Mouse (Mus musculus) left cerebral cortex, postnatal 25 days (tissue): ENCODE results near the gene Atad3a. TPM values are rescaled to one million over a fixed set of nuclear protein-coding genes. Genes with fewer than 3 reads are reported as not detected.

Source experiments
- DNase-seq, 2 experiments: peaks; one replicate each; pipeline ENCODE4 v3.0.0; 2022; ENCODE audit warnings: low spot score in 2 of 2, mixed read lengths in 1 of 2
- intact Hi-C: fragments of 180-260 bp; cut with DNase I; formaldehyde crosslinking; loops from one replicate; pipeline ENCODE4 v1.15.1; 2025
- total RNA-seq, 2 experiments: library from RNA; stranded (reverse); gene quantifications; 2 replicates each; pipeline ENCODE4 v1.2.3; 2021

The Atad3a gene
- total RNA-seq, 2 experiments from 2014 or later: 44.0 to 52.3 TPM

- DNase-seq: peak; percentile 35 to 83
- intact Hi-C loops: no loop called here
Measured at GRCm38 (mm10) chr4:155776704-155777335, 15.9 kb upstream of the Atad3a start.

- DNase-seq: no peak
- intact Hi-C loops: no loop called here
Measured at GRCm38 (mm10) chr4:155775855-155776254, 15.0 kb upstream of the Atad3a start.

- DNase-seq: peak; percentile 40 to 51
- intact Hi-C loops: loop anchor here (5.0 kb wide), 1 partner anchor 53 kb away; no protein-coding TSS in a partner anchor
Measured at GRCm38 (mm10) chr4:155774971-155775740, 14.3 kb upstream of the Atad3a start.

GRCm38 (mm10) chr4:155774280-155774754 is 13.4 kb upstream of the Atad3a start, which contains the start of gene Vwa1:
Gene Vwa1, minus strand, starts transcription at chr4:155774698.
- DNase-seq: peak; percentile 84 to 89
- intact Hi-C loops: loop anchor here (5.0 kb wide), 1 partner anchor 52 kb away; no protein-coding TSS in a partner anchor

- DNase-seq: no peak
- intact Hi-C loops: loop anchor here (5.0 kb wide), 1 partner anchor 51 kb away; no protein-coding TSS in a partner anchor
Measured at GRCm38 (mm10) chr4:155773335-155774078, 12.6 kb upstream of the Atad3a start.

GRCm38 (mm10) chr4:155772786-155773185 is 11.9 kb upstream of the Atad3a start:
- no peak for DNase-seq
- intact Hi-C loops: loop anchor here (5.0 kb wide), 1 partner anchor 50 kb away; no protein-coding TSS in a partner anchor

GRCm38 (mm10) chr4:155771706-155772105 is 10.8 kb upstream of the Atad3a start:
- DNase-seq: no peak
- intact Hi-C loops: loop anchor here (5.0 kb wide), 1 partner anchor 49 kb away; no protein-coding TSS in a partner anchor

- intact Hi-C loops: loop anchor here (5.0 kb wide), 1 partner anchor 48 kb away; no protein-coding TSS in a partner anchor
- DNase-seq: no peak
Measured at GRCm38 (mm10) chr4:155770626-155771025, 9.7 kb upstream of the Atad3a start.

GRCm38 (mm10) chr4:155769880-155770512 is 9.1 kb upstream of the Atad3a start:
- intact Hi-C loops: loop anchor here (5.0 kb wide), 1 partner anchor 48 kb away; no protein-coding TSS in a partner anchor
- DNase-seq: peak; percentile 91 to 93

- intact Hi-C loops: no loop called here
Measured at GRCm38 (mm10) chr4:155769496-155769879, 8.6 kb upstream of the Atad3a start.

GRCm38 (mm10) chr4:155762357-155762756 is 1.5 kb upstream of the Atad3a start:
- intact Hi-C loops: no loop called here
- no peak for DNase-seq

More at GRCm38 (mm10) chr4:155769496-155769879, 8.6 kb upstream of the Atad3a start:
- no peak for DNase-seq

GRCm38 (mm10) chr4:155761356-155762099 is 635 bp upstream of the Atad3a start:
- intact Hi-C loops: no loop called here
- no peak for DNase-seq

- intact Hi-C loops: no loop called here
Measured at GRCm38 (mm10) chr4:155759862-155760612, 856 bp downstream of the Atad3a start.

GRCm38 (mm10) chr4:155757011-155757410 is 3.9 kb downstream of the Atad3a start:
- intact Hi-C loops: no loop called here
- DNase-seq: no peak

More at GRCm38 (mm10) chr4:155759862-155760612, 856 bp downstream of the Atad3a start:
- no peak for DNase-seq

- intact Hi-C loops: no loop called here
- DNase-seq: no peak
Measured at GRCm38 (mm10) chr4:155746575-155747490, 14.1 kb downstream of the Atad3a start.

GRCm38 (mm10) chr4:155746036-155746548 is 14.8 kb downstream of the Atad3a start:
- intact Hi-C loops: no loop called here
- peak in 1 of 2 experiments; percentile 54 for DNase-seq
